Mouse (Mus musculus): Measurements from ENCODE around the gene Rora.

DNA sequence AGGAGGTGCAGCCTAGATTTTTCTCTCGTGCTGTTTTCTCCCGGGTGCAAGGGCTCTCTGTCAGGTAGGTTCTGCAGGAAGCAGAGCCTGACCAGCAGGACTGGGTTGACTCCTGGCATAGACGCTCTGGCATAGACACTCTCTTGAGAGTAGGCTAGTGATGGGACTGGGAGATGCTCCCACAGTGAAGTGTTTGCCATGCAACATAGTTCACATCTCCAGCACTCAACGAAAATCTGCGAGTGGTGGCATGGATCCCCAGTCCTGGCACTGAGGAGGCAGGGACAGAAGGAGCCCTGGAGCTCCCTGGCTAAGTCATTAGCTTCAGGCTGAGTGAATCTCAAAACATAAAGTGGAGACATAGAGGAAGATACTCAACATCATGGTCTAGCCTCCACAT, 483.2 kb downstream of the Rora start:
- TF ChIP-seq POLR2A (IDR thresholded peaks at IDR 0.05; ENCODE audit: control insufficient read depth, extremely low read depth, insufficient read depth, low read length, poor library complexity) = no peak
- TF ChIP-seq CTCF (IDR thresholded peaks at IDR 0.05; ENCODE audit: borderline replicate concordance, control insufficient read depth, extremely low read depth, insufficient read depth, low read length, poor library complexity) = no peak

Data from thymus, adult 2 months (tissue).